Mouse (Mus musculus) E14TG2a.4 (cell line): ENCODE results near the gene Tpr.

Experiments used
- CTCF ChIP-seq: conservative IDR thresholded peaks from 2 replicates; pipeline ENCODE4 v1.5.1; 2014; ENCODE audit warnings: low read length
- NANOG ChIP-seq: IDR thresholded peaks from 2 replicates; pipeline ENCODE4 v1.6.1; 2014; ENCODE audit warnings: borderline replicate concordance, low read length, mixed read lengths

GRCm38 (mm10) chr1:150393488-150393852, 832 bp downstream of the Tpr start:
- no peak for TF ChIP-seq CTCF
- no peak for TF ChIP-seq NANOG
